Mouse (Mus musculus): ENCODE measurements around the gene Sgce.
"Not testable (repeated sequence)": the region's sequence is repeated elsewhere in the genome, so short reads cannot be mapped to it uniquely, and the experiment has no call there.

Gene Sgce

DNA sequence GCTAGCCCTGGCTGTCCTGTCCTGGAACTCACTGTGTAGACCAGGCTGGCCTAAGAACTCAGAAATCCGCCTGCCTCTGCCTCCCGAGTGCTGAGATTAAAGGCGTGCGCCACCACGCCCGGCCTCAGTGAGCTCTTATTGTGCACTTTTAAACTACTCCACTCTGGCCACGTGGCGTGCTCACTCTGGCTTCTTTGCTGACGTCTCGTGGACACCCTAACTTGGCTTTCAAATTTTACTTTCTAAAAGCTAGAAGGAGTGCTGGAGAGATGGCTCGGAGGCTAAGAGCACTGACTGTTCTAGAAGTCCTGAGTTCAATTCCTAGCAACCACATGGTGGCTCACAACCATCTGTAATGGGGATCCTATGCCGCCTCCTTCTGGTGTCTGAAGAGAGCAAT, 93.3 kb downstream of the Sgce start:
- DNase-seq (ENCODE audit: low read depth in 1 of 2, low spot score in 2 of 2), result not testable (repeated sequence)

DNA sequence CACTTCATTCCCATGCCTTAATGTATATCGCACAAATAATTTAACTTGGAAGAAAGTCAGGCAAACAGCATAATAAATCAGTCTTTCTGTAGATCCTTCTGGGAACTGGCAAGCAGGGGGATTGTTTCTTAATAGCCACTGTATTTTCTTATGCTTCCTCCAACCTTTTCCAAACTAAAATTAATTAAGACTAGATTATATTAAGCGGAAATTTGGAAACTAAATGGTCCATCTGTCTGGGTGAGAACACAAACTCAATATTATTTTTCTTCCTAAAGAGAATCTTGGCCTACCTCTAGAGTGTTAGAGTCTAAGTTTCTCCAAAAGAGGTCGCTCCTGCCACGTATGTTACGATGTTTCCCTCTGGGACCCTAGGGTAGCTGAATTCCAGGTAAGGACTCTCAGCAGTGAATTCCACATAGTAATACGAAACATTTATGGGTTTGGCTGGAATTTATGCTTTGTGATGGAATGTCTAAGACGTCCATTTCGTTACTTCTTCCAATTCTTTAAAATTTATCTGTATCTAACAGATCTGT, 94.3 kb downstream of the Sgce start:
- DNase-seq (ENCODE audit: low read depth in 1 of 2, low spot score in 2 of 2), result no peak

- DNase-seq (ENCODE audit: low read depth in 1 of 2, low spot score in 2 of 2), result no peak
Observed at GRCm38 (mm10) chr6:4647351-4647750, 99.7 kb downstream of the Sgce start.

GRCm38 (mm10) chr6:4642068-4642467, 104.9 kb downstream of the Sgce start:
- DNase-seq (ENCODE audit: low read depth in 1 of 2, low spot score in 2 of 2), result no peak

GRCm38 (mm10) chr6:4634804-4635203, 112.2 kb downstream of the Sgce start:
- no peak for DNase-seq (ENCODE audit: low read depth in 1 of 2, low spot score in 2 of 2)

DNA sequence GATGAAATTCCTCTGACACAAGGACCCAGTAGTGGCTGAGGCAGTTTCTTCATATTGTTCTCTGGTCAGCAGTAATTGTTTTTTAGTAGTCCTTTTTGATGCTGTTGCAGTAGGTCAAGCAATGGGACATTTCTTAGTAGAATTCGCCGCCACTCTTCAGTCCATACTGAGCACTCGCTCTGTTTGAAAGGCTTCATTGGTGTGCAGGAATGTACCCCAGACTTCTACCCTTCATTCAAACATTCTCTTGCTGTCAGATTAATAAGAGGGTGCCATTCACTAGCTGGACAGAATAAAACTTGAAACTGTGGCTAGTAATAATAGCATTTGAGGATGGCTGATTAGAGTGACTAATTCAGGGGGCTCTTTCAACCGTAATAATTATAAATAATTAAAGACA, 113.8 kb downstream of the Sgce start:
- no peak for DNase-seq (ENCODE audit: low read depth in 1 of 2, low spot score in 2 of 2)

GRCm38 (mm10) chr6:4631464-4631863, 115.5 kb downstream of the Sgce start:
- no peak for DNase-seq (ENCODE audit: low read depth in 1 of 2, low spot score in 2 of 2)

Data from monocyte, adult 2 months (primary cell).